ENCODE assay signal across 9 mouse cellular contexts in the genomic region with DNA sequence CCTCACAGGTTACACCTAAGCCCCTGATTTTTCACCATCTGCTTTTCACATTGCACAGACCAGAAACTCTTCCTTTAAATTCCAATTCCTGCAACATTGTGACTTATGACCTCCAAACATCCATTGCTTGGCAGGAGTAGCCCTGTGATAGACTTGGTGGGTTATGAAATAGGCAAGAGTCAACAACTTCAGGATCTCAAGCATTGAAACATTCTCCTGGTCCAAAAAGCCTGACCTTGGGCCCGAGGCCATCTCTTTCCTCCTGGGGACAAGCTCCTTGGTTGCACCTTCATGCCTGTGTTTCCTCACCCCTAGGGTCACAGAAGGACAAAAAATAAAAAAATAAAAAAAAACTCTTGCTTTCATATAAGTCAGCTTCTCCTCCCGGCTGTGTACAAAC. TPM values are rescaled to one million over a fixed set of nuclear protein-coding genes. Genes with fewer than 3 reads are reported as not detected.
DNase-seq lines count a peak whose midpoint lies in the region.
"Had no signal": no experiment of that assay in that cellular context is flagged by ENCODE, and none has a peak within 500 bp of the region (broad histone marks: within the 10 kb centered on the region; RNA-seq: fewer than 3 reads in every experiment).

No protein-coding gene starts in this region.

- peak; percentile 22 to 51 for DNase-seq in kidney, postnatal 36 days
- no peak for DNase-seq in kidney, postnatal 4 days
- peak; percentile 81 for DNase-seq in adrenal gland, postnatal 10 days
- peak; percentile 22 for DNase-seq in gastrocnemius, postnatal 36 days
- peak; percentile 16 to 40 for DNase-seq in lung, postnatal 4 days
- no peak for DNase-seq in urinary bladder, postnatal 25 days (ENCODE audit: low spot score)
- DNase-seq in cerebellum, adult 11-12 months = no peak
- DNase-seq: cerebellum, adult 9-11 months; midbrain, embryonic 14.5 days had no signal

- intact Hi-C loops in gastrocnemius, postnatal 36 days (cut with DNase I) = no loop called here

RNA-seq across cellular contexts. Expression of a gene that starts 32.1 kb away (rescaled TPM):
- total RNA-seq in adrenal gland, postnatal 10 days (2021) = 100 to 1,000 TPM in 1 of 2 experiments, 10 to 100 TPM in 1; 71.8 to 105 TPM
- 1 to 10 TPM; 7.9 to 9.6 TPM for total RNA-seq in gastrocnemius, postnatal 36 days (2021)

Comparison
In these comparisons a context has a peak if more than half of its experiments do, and no peak if none do; other contexts are left out.
1. DNase-seq: peak in kidney, postnatal 36 days (2 of 2), adrenal gland, postnatal 10 days (single experiment), gastrocnemius, postnatal 36 days (2 of 2) and lung, postnatal 4 days (2 of 2); none in kidney, postnatal 4 days (0 of 2), urinary bladder, postnatal 25 days (single experiment) and cerebellum, adult 11-12 months (single experiment).
2. RNA of a gene that starts 32.1 kb away (total RNA-seq): 71.8 to 105 TPM in adrenal gland, postnatal 10 days; 7.9 to 9.6 TPM in gastrocnemius, postnatal 36 days; every median in the first group is over 4 times any median in the second.